Comparison of ENCODE assay signal across 23 mouse cellular contexts in the genomic region with DNA sequence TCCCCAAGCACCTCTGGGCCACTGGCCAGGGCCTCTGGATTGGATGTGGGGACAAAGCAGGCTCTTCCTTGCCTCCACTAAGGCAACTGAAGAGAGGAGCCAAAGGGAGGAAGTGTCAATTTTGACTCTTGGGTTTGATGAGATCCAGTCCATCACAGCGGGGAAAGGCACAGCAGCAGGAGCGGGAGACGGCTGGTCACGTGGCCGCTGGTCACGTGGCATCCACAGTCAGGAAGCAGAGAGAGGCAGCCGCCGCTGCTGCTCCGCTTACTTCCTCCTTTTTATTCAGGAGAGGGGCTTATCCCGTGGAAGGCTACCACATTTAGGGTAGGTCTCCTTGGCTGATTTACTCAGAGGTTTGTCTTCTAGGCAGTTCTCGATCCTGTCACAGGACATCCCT. TPM values are rescaled to one million over a fixed set of nuclear protein-coding genes. Genes with fewer than 3 reads are reported as not detected.
DNase-seq lines count a peak whose midpoint lies in the region; ATAC-seq and TF ChIP-seq lines count a peak whose summit lies in the region.
"Had no signal": no experiment of that assay in that cellular context is flagged by ENCODE, and none has a peak within 500 bp of the region (broad histone marks: within the 10 kb centered on the region; RNA-seq: fewer than 3 reads in every experiment).

No protein-coding gene starts in this region.

- DNase-seq in heart, postnatal 10 days = peak; percentile 44 to 60
- DNase-seq in testis, postnatal 10 days (ENCODE audit: low spot score) = no peak
- DNase-seq in R1 (ENCODE audit: low read depth, low spot score) = peak; percentile 75
- DNase-seq in urinary bladder, postnatal 36 days (ENCODE audit: low spot score in 2 of 2) = no peak
- no peak for DNase-seq in cerebellum, adult 9-10 months
- DNase-seq: adrenal gland, adult 8-10 months; adrenal gland, postnatal 36 days; cerebellum, adult 2 months; cerebellum, postnatal 14 days; embryo, embryonic 11 days; gastrocnemius, postnatal 14 days had no signal

- no peak for ATAC-seq in heart, embryonic 12.5 days (ENCODE audit: insufficient number of reproducible peaks, low FRiP score)
- ATAC-seq in megakaryocyte progenitor cell, adult 5-6 weeks (replicated peaks; ENCODE audit: poor library complexity) = no peak
- ATAC-seq: forebrain, embryonic 16.5 days; hindbrain, postnatal 0 days; Patski had no signal

- no peak for TF ChIP-seq POLR2A in testis, adult 2 months (IDR thresholded peaks at IDR 0.05; ENCODE audit: control insufficient read depth, low read depth, low read length)

- no peak for TF ChIP-seq CTCF in testis, adult 2 months (IDR thresholded peaks at IDR 0.05; ENCODE audit: control insufficient read depth, insufficient read depth, insufficient replicate concordance, low read depth, low read length)

- H3K4me1 ChIP-seq in heart, embryonic 12.5 days (replicated peaks) = peaks cover 8% of the 10 kb centered on the region
- H3K4me1 ChIP-seq in testis, adult 2 months (ENCODE audit: control insufficient read depth, insufficient read depth, low read length) = peaks cover 29% of the 10 kb centered on the region
- H3K4me1 ChIP-seq: embryonic facial prominence, embryonic 15.5 days; forebrain, embryonic 12.5 days; hindbrain, embryonic 13.5 days had no signal

- WGBS in heart, embryonic 12.5 days = 66% methylated on average over 11 of the region's 11 CpGs

- no peak overlapping the region for H3K4me3 ChIP-seq in heart, embryonic 12.5 days
- H3K4me3 ChIP-seq in testis, adult 2 months (ENCODE audit: control insufficient read depth, low read depth, low read length) = peak overlapping the region; percentile 77
- H3K4me3 ChIP-seq: embryonic facial prominence, embryonic 15.5 days; forebrain, embryonic 12.5 days; heart, embryonic 13.5 days; hindbrain, embryonic 13.5 days had no signal

- H3K27me3 ChIP-seq in heart, embryonic 12.5 days (replicated peaks) = no peaks in the 10 kb centered on the region
- H3K27me3 ChIP-seq in testis, adult 2 months (ENCODE audit: control insufficient read depth, insufficient read depth, low read length) = no peaks in the 10 kb centered on the region
- H3K27me3 ChIP-seq: CH12.LX; embryonic facial prominence, embryonic 15.5 days; forebrain, embryonic 12.5 days; heart, embryonic 13.5 days; hindbrain, embryonic 13.5 days; Patski had no signal

- no peak overlapping the region for H3K27ac ChIP-seq in heart, embryonic 12.5 days (ENCODE audit: poor library complexity, severe bottlenecking)
- H3K27ac ChIP-seq in testis, adult 2 months (ENCODE audit: control insufficient read depth, insufficient read depth, low read depth, low read length) = no peak overlapping the region
- H3K27ac ChIP-seq: embryonic facial prominence, embryonic 15.5 days; forebrain, embryonic 12.5 days; heart, embryonic 13.5 days; hindbrain, embryonic 13.5 days; hindbrain, postnatal 0 days had no signal

- peaks cover 23% of the 10 kb centered on the region for H3K36me3 ChIP-seq in heart, embryonic 12.5 days
- no peaks in the 10 kb centered on the region for H3K36me3 ChIP-seq in testis, adult 2 months (ENCODE audit: control insufficient read depth, insufficient read depth, low read length)

- intact Hi-C loops in heart, postnatal 10 days (cut with DNase I) = no loop called here

- H3K9ac ChIP-seq in heart, embryonic 12.5 days = no peak overlapping the region
- H3K9ac ChIP-seq: embryonic facial prominence, embryonic 15.5 days; forebrain, embryonic 12.5 days; heart, embryonic 13.5 days; hindbrain, embryonic 13.5 days had no signal

- H3K9me3 ChIP-seq in heart, embryonic 12.5 days (replicated peaks) = peaks cover 5% of the 10 kb centered on the region; the same call in 1 of the 2 replicates
- H3K9me3 ChIP-seq: embryonic facial prominence, embryonic 15.5 days; forebrain, embryonic 12.5 days; G1E had no signal

- no peak overlapping the region for H3K4me2 ChIP-seq in heart, embryonic 12.5 days
- H3K4me2 ChIP-seq: embryonic facial prominence, embryonic 15.5 days; forebrain, embryonic 12.5 days; heart, embryonic 13.5 days; hindbrain, embryonic 13.5 days had no signal

RNA-seq across cellular contexts. Expression of a gene that starts 34.2 kb away (rescaled TPM):
- 10 to 100 TPM; 25.3 to 29.2 TPM for total RNA-seq in heart, postnatal 10 days (2021)
- polyA plus RNA-seq in heart, embryonic 12.5 days (2016; fragmentation: Nextera tagmentation; extraction: Ambion mirVana) = 25.4 and 26.9 TPM in 2 replicates
- polyA plus RNA-seq in testis, adult 2 months (2012; rRNA removed) = 8.9 and 10.3 TPM in 2 replicates
- total RNA-seq in megakaryocyte progenitor cell, adult 5-6 weeks (2015) = 10.6 and 11.1 TPM in 2 replicates
- 8.8 and 10.2 TPM in 2 replicates for total RNA-seq in megakaryocyte progenitor cell, adult 5-6 weeks (2017)

RNA-seq across cellular contexts. Expression of a gene that starts 41.4 kb away (rescaled TPM):
- total RNA-seq in heart, postnatal 10 days (2021) = 1 to 10 TPM; 7.4 to 7.7 TPM
- 6.5 and 6.9 TPM in 2 replicates for polyA plus RNA-seq in heart, embryonic 12.5 days (2016; fragmentation: Nextera tagmentation; extraction: Ambion mirVana)
- 13.6 and 14.9 TPM in 2 replicates for polyA plus RNA-seq in testis, adult 2 months (2012; rRNA removed)
- total RNA-seq in megakaryocyte progenitor cell, adult 5-6 weeks (2015) = 4.2 TPM in 2 replicates
- total RNA-seq in megakaryocyte progenitor cell, adult 5-6 weeks (2017) = 4.2 and 4.7 TPM in 2 replicates

RNA-seq across cellular contexts. Expression of a gene that starts 42.9 kb away (rescaled TPM):
- total RNA-seq in heart, postnatal 10 days (2021) = 10 to 100 TPM; 21.4 to 23.4 TPM
- polyA plus RNA-seq in heart, embryonic 12.5 days (2016; fragmentation: Nextera tagmentation; extraction: Ambion mirVana) = 7.5 and 8.1 TPM in 2 replicates
- polyA plus RNA-seq in testis, adult 2 months (2012; rRNA removed) = 5.5 and 7.2 TPM in 2 replicates
- 2.7 and 2.8 TPM in 2 replicates for total RNA-seq in megakaryocyte progenitor cell, adult 5-6 weeks (2015)
- 0.54 and 0.57 TPM in 2 replicates for total RNA-seq in megakaryocyte progenitor cell, adult 5-6 weeks (2017)
- polyA plus RNA-seq: G1E had no signal

Comparison
In these comparisons a context has a peak if more than half of its experiments do, and no peak if none do; other contexts are left out.
1. DNase-seq: peak in heart, postnatal 10 days (2 of 2) and R1 (single experiment); none in testis, postnatal 10 days (single experiment), urinary bladder, postnatal 36 days (0 of 2) and cerebellum, adult 9-10 months (single experiment).
2. RNA of a gene that starts 42.9 kb away (total RNA-seq): 21.4 to 23.4 TPM in heart, postnatal 10 days; 0.54 to 2.8 TPM in megakaryocyte progenitor cell, adult 5-6 weeks; every median in the first group is over 4 times any median in the second.